Mouse (Mus musculus): ENCODE results near the gene Gm11444.

Gm11444 gene

GRCm38 (mm10) chr11:85812201-85812966, 37.7 kb downstream of the Gm11444 start:
- no peak for DNase-seq

- DNase-seq: no peak
Measured at GRCm38 (mm10) chr11:85811676-85812075, 38.5 kb downstream of the Gm11444 start.

GRCm38 (mm10) chr11:85811229-85811628, 38.9 kb downstream of the Gm11444 start:
- DNase-seq: no peak

GRCm38 (mm10) chr11:85807353-85807752, 42.8 kb downstream of the Gm11444 start:
- DNase-seq: no peak

- no peak for DNase-seq
Measured at GRCm38 (mm10) chr11:85805779-85806178, 44.4 kb downstream of the Gm11444 start.

GRCm38 (mm10) chr11:85804048-85804447, 46.1 kb downstream of the Gm11444 start:
- DNase-seq: no peak

GRCm38 (mm10) chr11:85800380-85800779, 49.8 kb downstream of the Gm11444 start:
- no peak for DNase-seq

GRCm38 (mm10) chr11:85799856-85800255, 50.3 kb downstream of the Gm11444 start:
- no peak for DNase-seq

GRCm38 (mm10) chr11:85799456-85799855, 50.7 kb downstream of the Gm11444 start:
- no peak for DNase-seq

All from cerebellum, postnatal 14 days (tissue).